Mouse (Mus musculus): Measurements from ENCODE around the gene Celsr2. TPM values are rescaled to one million over a fixed set of nuclear protein-coding genes. Genes with fewer than 3 reads are reported as not detected.

The Celsr2 gene
- total RNA-seq, 2 experiments from 2014 or later, result 0.22 to 0.94 TPM

GRCm38 (mm10) chr3:108413634-108414360, 1.6 kb downstream of the Celsr2 start:
- no peak for ATAC-seq (ENCODE audit: poor library complexity, severe bottlenecking)

- no peak for ATAC-seq (ENCODE audit: poor library complexity, severe bottlenecking)
Observed at GRCm38 (mm10) chr3:108411754-108412121, 3.6 kb downstream of the Celsr2 start.

- no peak for ATAC-seq (ENCODE audit: poor library complexity, severe bottlenecking)
Observed at GRCm38 (mm10) chr3:108411026-108411753, 4.2 kb downstream of the Celsr2 start.

- ATAC-seq (ENCODE audit: poor library complexity, severe bottlenecking), result no peak
Observed at GRCm38 (mm10) chr3:108410359-108410714, 5.0 kb downstream of the Celsr2 start.

GRCm38 (mm10) chr3:108409656-108410358, 5.5 kb downstream of the Celsr2 start:
- no peak for ATAC-seq (ENCODE audit: poor library complexity, severe bottlenecking)

- no peak for ATAC-seq (ENCODE audit: poor library complexity, severe bottlenecking)
Observed at GRCm38 (mm10) chr3:108408517-108409008, 6.8 kb downstream of the Celsr2 start.

- no peak for ATAC-seq (ENCODE audit: poor library complexity, severe bottlenecking)
Observed at GRCm38 (mm10) chr3:108406306-108406885, 9.0 kb downstream of the Celsr2 start.

- no peak for ATAC-seq (ENCODE audit: poor library complexity, severe bottlenecking)
Observed at GRCm38 (mm10) chr3:108405536-108406305, 9.6 kb downstream of the Celsr2 start.

- no peak for ATAC-seq (ENCODE audit: poor library complexity, severe bottlenecking)
Observed at GRCm38 (mm10) chr3:108402528-108402920, 12.8 kb downstream of the Celsr2 start.

GRCm38 (mm10) chr3:108401692-108402527, 13.4 kb downstream of the Celsr2 start:
- ATAC-seq (ENCODE audit: poor library complexity, severe bottlenecking), result peak; percentile 97

GRCm38 (mm10) chr3:108400442-108400841, 14.9 kb downstream of the Celsr2 start:
- ATAC-seq (ENCODE audit: poor library complexity, severe bottlenecking), result no peak

- ATAC-seq (ENCODE audit: poor library complexity, severe bottlenecking), result no peak
Observed at GRCm38 (mm10) chr3:108398281-108398680, 17.1 kb downstream of the Celsr2 start.

- ATAC-seq (ENCODE audit: poor library complexity, severe bottlenecking), result no peak
Observed at GRCm38 (mm10) chr3:108392793-108393192, 22.6 kb downstream of the Celsr2 start.

GRCm38 (mm10) chr3:108392299-108392698, 23.1 kb downstream of the Celsr2 start:
- no peak for ATAC-seq (ENCODE audit: poor library complexity, severe bottlenecking)

- peak; percentile 100 for ATAC-seq (ENCODE audit: poor library complexity, severe bottlenecking)
Observed at GRCm38 (mm10) chr3:108389111-108389545, 26.2 kb downstream of the Celsr2 start.

GRCm38 (mm10) chr3:108386186-108386585, 29.2 kb downstream of the Celsr2 start:
- no peak for ATAC-seq (ENCODE audit: poor library complexity, severe bottlenecking)

- no peak for ATAC-seq (ENCODE audit: poor library complexity, severe bottlenecking)
Observed at GRCm38 (mm10) chr3:108384425-108384824, 30.9 kb downstream of the Celsr2 start.

- peak; percentile 82 for ATAC-seq (ENCODE audit: poor library complexity, severe bottlenecking)
Observed at GRCm38 (mm10) chr3:108383485-108384354, 31.6 kb downstream of the Celsr2 start, which contains the start of gene Psrc1. Gene Psrc1 (plus strand): TSS chr3:108383839.
